Mouse (Mus musculus) embryonic facial prominence, embryonic 12.5 days (tissue): ENCODE data around the gene Homer1. TPM values are rescaled to one million over a fixed set of nuclear protein-coding genes. Genes with fewer than 3 reads are reported as not detected.
A peak's percentile ranks its signal among the peaks of the same experiment; 100 is the strongest.

Experiments used
- ATAC-seq: fragments of 200-750 bp; cut with Nextera tagmentation; 2 replicates; pipeline ENCODE4 v1.8.0; 2017; ENCODE audit not compliant: insufficient number of reproducible peaks, insufficient read depth, low FRiP score, low TSS enrichment
- H3K27ac ChIP-seq: fragments of 300-500 bp; sonication (generic); 2 replicates; pipeline ENCODE4 v1.5.1; 2016; ENCODE audit warnings: mild to moderate bottlenecking
- H3K27me3 ChIP-seq: fragments of 300-500 bp; sonication (generic); 2 replicates; pipeline ENCODE4 v1.6.1; 2016; ENCODE audit warnings: mild to moderate bottlenecking, moderate library complexity
- H3K36me3 ChIP-seq: fragments of 300-500 bp; sonication (generic); 2 replicates; pipeline ENCODE4 v1.6.1; 2016; ENCODE audit warnings: mild to moderate bottlenecking
- H3K4me1 ChIP-seq: fragments of 300-500 bp; sonication (generic); 2 replicates; pipeline ENCODE4 v1.6.1; 2016
- H3K4me2 ChIP-seq: fragments of 300-500 bp; sonication (generic); replicated peaks from 2 replicates; pipeline ENCODE4 v1.6.1; 2016; ENCODE audit warnings: mild to moderate bottlenecking, moderate library complexity
- H3K4me3 ChIP-seq: fragments of 300-500 bp; sonication (generic); 2 replicates; pipeline ENCODE4 v1.5.1; 2016; ENCODE audit warnings: mild to moderate bottlenecking
- H3K9ac ChIP-seq: fragments of 300-500 bp; sonication (generic); 2 replicates; pipeline ENCODE4 v1.6.1; 2016; ENCODE audit warnings: mild to moderate bottlenecking, moderate library complexity
- H3K9me3 ChIP-seq: fragments of 300-500 bp; sonication (generic); 2 replicates; pipeline ENCODE4 v1.6.1; 2016; ENCODE audit warnings: mild to moderate bottlenecking, moderate library complexity
- WGBS: fragments of 180-500 bp; shearing (Covaris S2); methylation state at CpG from one replicate; pipeline ENCODE4 v1.1.7; 2016; 5-methylcytosine and 5-hydroxymethylcytosine counted together
- polyA plus RNA-seq: library from polyadenylated mRNA; unstranded; fragments of >200 nt; fragmentation: Nextera tagmentation; extraction: Ambion mirVana; gene quantifications from 2 replicates; pipeline ENCODE4 v1.2.1, GENCODE M21; 2016

Homer1 gene
- 12.2 and 12.7 TPM in 2 replicates for polyA plus RNA-seq

DNA sequence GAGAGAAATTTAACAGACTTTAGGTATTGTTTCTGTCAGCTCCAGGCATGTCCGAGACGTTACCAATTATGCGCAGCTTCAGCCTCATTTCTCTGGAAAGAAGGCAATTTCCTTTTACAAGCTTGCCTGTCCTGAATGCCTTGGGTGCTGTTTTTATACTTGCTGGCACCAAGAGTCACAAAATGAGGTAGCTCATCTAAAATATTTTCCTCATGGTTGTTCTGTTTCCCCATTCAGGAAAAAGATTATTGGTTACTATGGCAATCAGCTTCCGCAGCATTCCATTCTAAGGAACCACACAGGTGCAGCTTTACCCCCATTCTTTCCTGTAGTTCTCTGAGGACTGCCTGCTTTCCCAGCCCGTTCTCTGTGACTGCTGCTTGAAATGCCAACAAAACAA is at the start of gene Homer1:
TSS of gene Homer1 (plus strand) at position 320 of the 400 bp plus-strand sequence.
- no peak within 1 kb of the TSS for H3K4me2 ChIP-seq
- H3K27ac ChIP-seq: no peak within 1 kb of the TSS
- H3K36me3 ChIP-seq: no peaks in the 10 kb centered on the region
- no peak for ATAC-seq
- no peaks in the 10 kb centered on the region for H3K9me3 ChIP-seq
- H3K27me3 ChIP-seq: no peaks in the 10 kb centered on the region
- WGBS: 76% methylated on average over 5 of the region's 5 CpGs
- H3K4me3 ChIP-seq: no peak within 1 kb of the TSS
- no peaks in the 10 kb centered on the region for H3K4me1 ChIP-seq
- H3K9ac ChIP-seq: no peak within 1 kb of the TSS

DNA sequence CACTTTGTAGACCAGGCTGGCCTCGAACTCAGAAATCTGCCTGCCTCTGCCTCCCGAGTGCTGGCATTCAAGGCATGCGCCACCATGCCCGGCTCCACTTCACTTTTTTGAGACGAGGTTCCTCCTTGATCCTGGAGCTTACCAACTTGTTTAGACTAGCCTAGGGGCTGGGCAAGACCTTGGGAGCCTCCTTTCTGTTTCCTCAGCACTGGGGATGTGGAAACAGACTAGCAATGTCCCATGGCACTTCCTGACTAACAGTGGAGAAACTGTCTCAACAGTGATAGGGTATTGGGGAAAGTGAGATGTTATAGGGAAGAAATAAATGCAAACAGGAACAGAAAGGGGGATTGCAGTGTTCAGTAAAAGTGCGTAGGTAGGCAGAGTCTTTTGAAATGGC is 47.7 kb upstream of the Homer1 start:
- no peak overlapping the region for H3K27ac ChIP-seq
- no peaks in the 10 kb centered on the region for H3K9me3 ChIP-seq
- H3K27me3 ChIP-seq: no peaks in the 10 kb centered on the region
- no peaks in the 10 kb centered on the region for H3K4me1 ChIP-seq
- no peak for ATAC-seq
- H3K36me3 ChIP-seq: no peaks in the 10 kb centered on the region
- no peak overlapping the region for H3K4me2 ChIP-seq
- H3K9ac ChIP-seq: no peak overlapping the region
- 89% methylated on average over 6 of the region's 6 CpGs for WGBS
- no peak overlapping the region for H3K4me3 ChIP-seq

DNA sequence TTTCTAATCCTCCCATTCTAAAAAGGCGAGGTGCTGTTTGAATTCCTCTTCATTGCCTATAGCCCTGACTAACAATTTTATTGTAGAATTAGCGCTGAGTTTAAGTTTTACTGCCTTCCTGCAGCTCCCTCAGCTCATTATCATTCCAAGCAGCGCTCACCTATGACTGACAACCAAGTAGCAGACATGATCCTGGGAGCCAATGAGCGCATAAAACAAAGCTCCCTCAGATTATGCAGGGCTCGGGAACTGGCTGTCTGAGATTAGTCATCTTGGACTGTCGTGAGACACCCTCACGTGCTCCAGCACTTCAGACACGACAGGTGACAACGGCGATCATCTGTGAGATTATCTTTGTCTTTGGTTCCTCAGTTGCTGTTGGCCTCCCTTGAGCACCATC is 47.3 kb upstream of the Homer1 start:
- H3K9me3 ChIP-seq: no peaks in the 10 kb centered on the region
- ATAC-seq: no peak
- H3K4me3 ChIP-seq: no peak overlapping the region
- H3K9ac ChIP-seq: no peak overlapping the region
- H3K27ac ChIP-seq: no peak overlapping the region
- H3K4me1 ChIP-seq: no peaks in the 10 kb centered on the region
- no peaks in the 10 kb centered on the region for H3K27me3 ChIP-seq
- 90% methylated on average over 10 of the region's 10 CpGs for WGBS
- H3K4me2 ChIP-seq: no peak overlapping the region
- H3K36me3 ChIP-seq: no peaks in the 10 kb centered on the region

GRCm38 (mm10) chr13:93252941-93253340 is 46.5 kb upstream of the Homer1 start:
- no peak for ATAC-seq
- H3K36me3 ChIP-seq: no peaks in the 10 kb centered on the region
- 69% methylated on average over 5 of the region's 5 CpGs for whole genome bisulfite sequencing

GRCm38 (mm10) chr13:93267151-93267550 is 32.3 kb upstream of the Homer1 start:
- Histone ChIP-seq H3K4me1 (no peaks in the 10 kb centered on the region), H3K27ac (no peak overlapping the region), H3K27me3 (no peaks in the 10 kb centered on the region), H3K4me3 (no peak overlapping the region), H3K36me3 (no peaks in the 10 kb centered on the region), H3K4me2 (no peak overlapping the region), H3K9me3 (no peaks in the 10 kb centered on the region), H3K9ac (no peak overlapping the region)
- ATAC-seq: no peak
- WGBS: 94% methylated on average over 2 of the region's 2 CpGs

More at GRCm38 (mm10) chr13:93252941-93253340, 46.5 kb upstream of the Homer1 start:
- no peaks in the 10 kb centered on the region for H3K4me1 ChIP-seq
- H3K27me3 ChIP-seq: no peaks in the 10 kb centered on the region
- H3K4me2 ChIP-seq: no peak overlapping the region
- H3K27ac ChIP-seq: no peak overlapping the region
- H3K9me3 ChIP-seq: no peaks in the 10 kb centered on the region
- H3K9ac ChIP-seq: no peak overlapping the region
- H3K4me3 ChIP-seq: no peak overlapping the region

GRCm38 (mm10) chr13:93300581-93300980 is 1.1 kb downstream of the Homer1 start:
- H3K9me3 ChIP-seq: no peaks in the 10 kb centered on the region
- WGBS: 85% methylated on average over 5 of the region's 5 CpGs
- no peak overlapping the region for H3K27ac ChIP-seq
- H3K4me2 ChIP-seq: no peak overlapping the region
- H3K9ac ChIP-seq: no peak overlapping the region
- ATAC-seq: no peak
- peaks cover 1% of the 10 kb centered on the region; the same call in 1 of the 2 replicates for H3K4me1 ChIP-seq
- no peak overlapping the region for H3K4me3 ChIP-seq
- H3K27me3 ChIP-seq: no peaks in the 10 kb centered on the region
- no peaks in the 10 kb centered on the region for H3K36me3 ChIP-seq

DNA sequence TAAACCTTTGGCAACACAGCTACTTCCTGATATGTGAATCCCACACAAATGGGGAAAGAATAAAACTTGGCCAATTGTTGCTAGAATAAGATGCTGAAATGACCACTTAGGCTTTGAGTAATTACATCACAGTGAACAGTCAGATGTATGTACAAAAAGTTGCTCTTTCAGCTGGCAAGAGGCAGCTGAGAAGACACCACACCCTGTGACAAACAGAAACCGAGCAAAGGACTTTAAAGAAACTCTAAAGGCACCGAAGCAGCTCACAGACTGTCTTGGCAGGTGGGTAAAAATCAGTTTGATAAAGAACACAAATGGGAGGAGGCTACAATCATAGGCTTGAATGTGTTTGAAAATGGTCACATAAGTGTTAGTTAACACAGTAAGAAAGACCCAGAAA is 1.6 kb downstream of the Homer1 start:
- no peak overlapping the region for H3K9ac ChIP-seq
- H3K4me3 ChIP-seq: no peak overlapping the region
- H3K27ac ChIP-seq: no peak overlapping the region
- WGBS: 84% methylated on average over 2 of the region's 2 CpGs
- ATAC-seq: no peak
- H3K36me3 ChIP-seq: no peaks in the 10 kb centered on the region
- no peak overlapping the region for H3K4me2 ChIP-seq
- peaks cover 5% of the 10 kb centered on the region; the same call in 1 of the 2 replicates for H3K4me1 ChIP-seq
- no peaks in the 10 kb centered on the region for H3K27me3 ChIP-seq
- no peaks in the 10 kb centered on the region for H3K9me3 ChIP-seq

DNA sequence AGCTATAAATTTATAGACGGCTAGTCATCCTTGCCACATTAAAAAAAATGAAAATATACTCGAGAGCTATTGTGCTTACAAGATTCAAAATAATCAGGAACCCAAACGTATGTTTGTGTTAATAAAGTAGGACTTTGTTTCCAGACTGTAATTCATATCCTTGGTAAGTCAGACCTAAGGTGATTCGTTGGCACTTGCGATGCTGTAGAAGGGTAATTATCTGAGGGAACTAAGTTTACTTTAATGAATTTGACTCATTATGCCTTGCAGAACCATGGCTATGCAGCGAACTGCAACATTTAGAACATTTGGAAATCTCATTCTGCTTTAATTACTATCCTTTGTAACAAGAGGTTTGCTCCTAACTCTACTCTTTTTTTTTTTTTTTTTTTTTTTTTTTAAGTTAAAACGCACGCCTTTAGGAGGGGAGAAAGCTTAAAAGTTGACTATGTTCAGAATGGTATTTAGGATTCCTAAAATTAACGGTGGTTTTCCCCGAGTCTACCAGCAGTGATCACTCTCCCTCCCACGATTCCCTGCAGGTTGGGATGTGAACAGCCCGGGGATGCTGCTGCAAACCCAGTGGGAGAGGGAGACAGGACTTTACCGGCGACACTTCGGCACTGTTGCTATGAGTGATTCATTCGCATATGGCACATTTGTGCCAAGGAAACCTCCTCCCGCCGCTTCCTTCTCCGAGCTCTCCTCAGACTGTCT is 3.6 kb downstream of the Homer1 start:
- peak overlapping the region; percentile 73 for H3K4me2 ChIP-seq
- peaks cover 12% of the 10 kb centered on the region; the same call in 1 of the 2 replicates for H3K4me1 ChIP-seq
- no peak; the same call in 1 of the 2 replicates for ATAC-seq
- H3K9me3 ChIP-seq: no peaks in the 10 kb centered on the region
- no peaks in the 10 kb centered on the region for H3K36me3 ChIP-seq
- H3K27me3 ChIP-seq: no peaks in the 10 kb centered on the region
- H3K4me3 ChIP-seq: peak overlapping the region; percentile 52
- peak overlapping the region; percentile 88 for H3K27ac ChIP-seq
- H3K9ac ChIP-seq: peak overlapping the region; percentile 76
- 14% methylated on average over 19 of the region's 19 CpGs for WGBS

DNA sequence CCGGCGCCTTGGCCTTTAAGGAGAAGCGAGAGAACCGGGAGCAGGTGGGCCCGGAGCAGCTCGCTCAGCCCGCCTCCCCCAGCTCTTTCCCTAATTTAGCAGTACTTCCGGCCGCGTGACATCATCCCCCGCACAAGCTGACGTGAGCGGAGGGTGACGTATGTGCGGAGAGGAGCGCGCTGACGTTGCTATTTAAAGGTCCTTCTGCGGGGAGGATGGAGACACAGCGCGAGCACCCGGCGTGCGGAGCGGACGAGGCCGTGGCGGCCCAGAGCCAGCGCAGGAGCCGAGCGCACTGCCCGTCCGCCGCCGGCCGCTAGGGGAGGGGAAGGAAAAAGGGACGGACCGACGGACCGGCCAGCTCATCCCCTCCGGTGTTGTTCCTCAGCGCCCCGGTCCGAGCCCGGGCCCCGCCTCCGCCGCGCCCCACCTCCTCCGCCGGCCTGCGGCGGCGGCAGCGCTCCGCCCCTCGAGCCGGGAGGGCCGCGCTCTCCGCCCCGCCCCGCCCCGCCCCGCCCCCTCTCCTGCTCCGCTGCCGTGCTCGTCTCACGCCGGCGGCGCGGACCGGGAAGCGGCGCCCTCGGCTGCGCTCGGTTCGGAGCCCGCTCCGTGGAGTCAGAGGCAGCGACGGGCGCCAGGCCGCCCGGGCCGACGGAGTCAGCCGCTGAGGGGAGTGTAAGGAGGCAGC is 4.3 kb downstream of the Homer1 start:
- peak overlapping the region; percentile 52 for H3K4me3 ChIP-seq
- peaks cover 19% of the 10 kb centered on the region; the same call in 1 of the 2 replicates for H3K4me1 ChIP-seq
- no peaks in the 10 kb centered on the region for H3K27me3 ChIP-seq
- ATAC-seq: peak; percentile 96
- under 1% methylated on average over 69 of the region's 90 CpGs for WGBS
- no peaks in the 10 kb centered on the region for H3K9me3 ChIP-seq
- peak overlapping the region; percentile 88 for H3K27ac ChIP-seq
- H3K9ac ChIP-seq: peak overlapping the region; percentile 76
- no peaks in the 10 kb centered on the region for H3K36me3 ChIP-seq
- H3K4me2 ChIP-seq: peak overlapping the region; percentile 73

DNA sequence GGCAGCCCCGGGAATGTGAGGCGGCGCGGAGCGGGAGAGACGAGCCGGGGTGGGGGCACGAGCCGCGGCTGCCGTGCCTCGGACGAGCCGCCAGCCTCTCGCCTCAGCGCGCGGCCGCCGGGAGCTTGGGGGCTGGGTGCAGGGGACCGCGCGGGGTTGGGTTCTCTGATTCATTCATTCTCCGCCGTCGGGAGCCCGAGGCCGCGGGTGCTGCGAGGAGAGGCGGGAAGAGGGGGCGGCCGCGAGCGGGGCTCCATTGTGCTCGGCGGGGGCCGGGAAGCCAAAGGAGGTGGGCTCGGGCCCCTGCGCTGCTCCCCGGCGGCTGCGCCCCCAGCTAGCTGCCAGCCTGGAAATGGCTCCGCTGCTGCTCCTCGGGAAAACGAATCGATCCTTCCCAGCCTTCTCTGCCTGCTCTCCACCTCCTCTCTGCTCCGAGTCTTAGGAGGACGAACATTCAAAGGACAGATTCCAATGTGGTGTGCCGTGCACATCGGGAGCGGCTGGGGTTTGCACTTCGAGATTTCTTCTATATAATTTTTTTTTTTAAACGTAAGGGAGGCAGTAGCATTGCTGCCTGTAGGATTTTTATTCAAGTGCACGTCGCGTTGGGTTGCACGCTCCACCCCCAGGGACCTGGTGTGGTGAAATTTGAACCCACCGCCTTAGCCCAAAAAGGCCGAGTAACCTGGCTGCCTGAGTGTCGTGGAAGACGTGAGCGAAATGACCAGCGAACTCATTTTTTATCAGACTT is 5.0 kb downstream of the Homer1 start:
- Histone ChIP-seq H3K4me2 (peak overlapping the region; percentile 73), H3K4me1 (peaks cover 19% of the 10 kb centered on the region; the same call in 1 of the 2 replicates), H3K9me3 (no peaks in the 10 kb centered on the region), H3K27ac (peak overlapping the region; percentile 88), H3K27me3 (no peaks in the 10 kb centered on the region), H3K9ac (peak overlapping the region; percentile 76), H3K4me3 (peak overlapping the region; percentile 52), H3K36me3 (no peaks in the 10 kb centered on the region)
- 1% methylated on average over 63 of the region's 64 CpGs for WGBS
- no peak for ATAC-seq

GRCm38 (mm10) chr13:93305149-93305548 is 5.7 kb downstream of the Homer1 start:
- Histone ChIP-seq H3K27ac (no peak overlapping the region), H3K4me3 (peak overlapping the region; percentile 52), H3K9me3 (no peaks in the 10 kb centered on the region), H3K9ac (0 out of 2 replicates have a peak overlapping the region, but pooled peaks have one; percentile 76), H3K27me3 (no peaks in the 10 kb centered on the region), H3K36me3 (no peaks in the 10 kb centered on the region), H3K4me2 (peak overlapping the region; percentile 73), H3K4me1 (peaks cover 19% of the 10 kb centered on the region; the same call in 1 of the 2 replicates)
- ATAC-seq: no peak
- 12% methylated on average over 7 of the region's 7 CpGs for WGBS
